Mouse (Mus musculus) brown adipose tissue, adult 24 weeks (tissue): ENCODE data around the gene Cdk12. TPM values are rescaled to one million over a fixed set of nuclear protein-coding genes. Genes with fewer than 3 reads are reported as not detected.
A peak's percentile ranks its signal among the peaks of the same experiment; 100 is the strongest.

Source experiments
- H3K27ac ChIP-seq: fragments of 200-500 bp; replicated peaks from 2 replicates; pipeline ENCODE4 v1.5.1; 2012; ENCODE audit warnings: low read depth, mild to moderate bottlenecking, low read length
- H3K4me1 ChIP-seq: fragments of 200-500 bp; 2 replicates; pipeline ENCODE4 v1.6.1; 2012; ENCODE audit warnings: low read length, mixed read lengths; ENCODE audit not compliant: control insufficient read depth, insufficient read depth, insufficient read length
- H3K4me3 ChIP-seq: fragments of 200-500 bp; 2 replicates; pipeline ENCODE4 v1.5.1; 2012; ENCODE audit warnings: low read depth, mild to moderate bottlenecking, low read length, moderate library complexity; ENCODE audit not compliant: insufficient read depth
- polyA plus RNA-seq: library from polyadenylated mRNA; stranded (reverse); fragments of >200 nt; gene quantifications from 2 replicates; pipeline ENCODE4 v1.2.4, GENCODE M21; 2012; ENCODE audit not compliant: missing spikeins, insufficient read depth, insufficient read length

The Cdk12 gene
- polyA plus RNA-seq, 1 experiment = 15.0 TPM

GRCm38 (mm10) chr11:98285368-98285767 lies 82.5 kb downstream of the Cdk12 start:
- H3K4me1 ChIP-seq = no peaks in the 10 kb centered on the region
- no peak overlapping the region for H3K27ac ChIP-seq
- H3K4me3 ChIP-seq = no peak overlapping the region

- no peak overlapping the region for H3K4me3 ChIP-seq
- H3K27ac ChIP-seq = no peak overlapping the region
- no peaks in the 10 kb centered on the region for H3K4me1 ChIP-seq
Measured at GRCm38 (mm10) chr11:98287531-98287930, 84.7 kb downstream of the Cdk12 start.

DNA sequence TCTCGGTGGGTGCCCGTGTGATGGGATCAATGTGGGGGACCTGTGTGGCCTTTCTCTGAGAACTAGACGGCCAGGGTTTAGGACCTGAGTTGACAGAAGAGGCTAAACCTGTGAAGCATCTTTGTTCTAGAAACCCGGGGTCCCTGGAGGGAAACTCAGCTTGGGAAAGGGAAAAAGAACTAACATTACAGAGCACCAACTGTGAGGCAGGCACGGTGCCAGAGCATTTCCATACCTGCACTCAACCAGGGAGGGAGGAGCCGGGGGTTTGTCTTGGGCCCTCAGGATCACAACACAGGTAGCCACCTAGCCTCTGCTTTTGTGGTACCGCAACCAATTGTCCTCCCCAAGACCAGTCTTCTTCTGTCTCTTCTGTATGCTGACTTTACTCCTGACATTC lies 85.1 kb downstream of the Cdk12 start:
- H3K4me3 ChIP-seq = no peak overlapping the region
- no peak overlapping the region for H3K27ac ChIP-seq
- no peaks in the 10 kb centered on the region for H3K4me1 ChIP-seq

DNA sequence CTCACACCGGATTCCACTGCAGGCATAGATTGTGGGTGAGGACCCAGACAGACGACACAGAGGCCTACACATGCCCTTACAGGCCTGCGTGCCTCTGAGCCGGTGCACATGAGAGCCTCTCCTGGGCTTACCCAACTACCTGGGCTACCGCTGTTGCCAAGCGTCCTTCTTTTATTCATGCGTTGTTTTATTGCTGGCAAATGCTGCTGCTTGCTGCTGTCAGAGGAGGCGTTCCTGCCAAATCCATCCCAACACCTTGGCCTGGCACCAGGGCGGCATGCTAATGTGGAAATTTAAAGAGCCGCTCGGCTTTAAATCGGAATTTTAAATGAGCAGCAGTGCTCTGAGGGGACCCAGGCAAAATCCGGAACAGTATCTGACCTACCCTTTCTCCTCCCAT lies 87.0 kb downstream of the Cdk12 start:
- Histone ChIP-seq H3K4me3 (no peak overlapping the region), H3K4me1 (peaks cover 2% of the 10 kb centered on the region; the same call in 1 of the 2 replicates), H3K27ac (no peak overlapping the region)

- Histone ChIP-seq H3K27ac (no peak overlapping the region), H3K4me1 (peaks cover 2% of the 10 kb centered on the region; the same call in 1 of the 2 replicates), H3K4me3 (no peak overlapping the region)
Measured at GRCm38 (mm10) chr11:98290906-98291305, 88.0 kb downstream of the Cdk12 start.

DNA sequence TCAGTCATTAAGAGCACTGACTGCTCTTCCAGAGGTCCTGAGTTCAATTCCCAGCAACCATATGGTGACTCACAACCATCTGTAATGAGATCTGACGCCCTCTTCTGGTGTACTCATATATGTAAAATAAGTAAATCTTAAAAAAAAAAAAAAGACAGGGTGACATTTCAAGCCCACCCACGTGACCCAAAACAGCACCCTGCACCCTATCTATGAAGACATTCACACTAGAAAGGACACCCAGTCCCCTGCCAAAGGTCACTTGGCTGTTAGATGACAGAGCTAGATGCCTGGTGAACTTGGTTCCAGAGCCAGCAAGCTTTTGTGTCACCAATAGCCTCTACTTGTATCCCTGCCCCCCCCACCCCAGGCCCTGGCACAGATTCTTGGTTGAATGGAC lies 90.2 kb downstream of the Cdk12 start:
- no peak overlapping the region for H3K27ac ChIP-seq
- H3K4me1 ChIP-seq = peaks cover 17% of the 10 kb centered on the region
- H3K4me3 ChIP-seq = no peak overlapping the region

DNA sequence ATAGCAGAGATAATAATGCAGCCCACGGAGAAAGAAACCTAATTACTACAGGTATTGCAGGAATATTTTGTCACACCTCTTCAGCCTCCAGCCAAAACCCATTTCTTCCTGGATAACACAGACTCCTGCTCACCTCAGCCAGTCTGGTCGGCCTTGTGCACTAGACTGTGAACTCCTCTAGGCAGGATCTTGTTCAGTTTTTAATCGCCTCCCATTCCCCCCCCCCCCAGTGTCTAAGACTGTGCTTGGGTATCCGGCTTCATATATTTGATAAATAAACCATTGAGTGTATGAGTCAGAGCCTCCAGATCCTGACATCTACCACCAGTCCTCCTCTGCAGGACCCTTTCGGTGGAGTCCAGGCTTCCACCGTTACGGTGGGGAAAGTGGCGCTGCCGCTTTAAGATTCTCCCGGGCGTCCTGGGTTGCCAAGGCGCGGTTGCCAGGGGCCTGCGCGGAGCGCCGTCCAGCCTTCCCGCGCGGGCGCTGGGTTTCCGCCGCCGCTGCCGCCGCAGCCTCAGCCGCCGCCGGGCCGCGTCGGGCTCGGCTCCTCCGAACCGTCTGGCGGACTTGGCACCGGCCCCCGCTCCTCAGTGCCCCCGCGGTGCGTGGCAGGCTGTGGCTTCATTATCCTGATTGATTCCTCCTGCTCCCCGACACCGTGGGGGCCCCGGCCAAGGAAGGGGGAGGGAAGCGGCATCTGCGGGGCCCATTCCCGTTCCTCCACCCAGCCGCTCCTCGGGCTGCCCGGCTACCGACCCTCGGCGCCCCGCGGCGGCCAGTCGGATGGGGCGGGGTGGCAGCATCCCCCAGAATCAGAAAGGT lies 91.5 kb downstream of the Cdk12 start:
- H3K27ac ChIP-seq = no peak overlapping the region
- H3K4me3 ChIP-seq = peak overlapping the region; percentile 92
- H3K4me1 ChIP-seq = peaks cover 22% of the 10 kb centered on the region

DNA sequence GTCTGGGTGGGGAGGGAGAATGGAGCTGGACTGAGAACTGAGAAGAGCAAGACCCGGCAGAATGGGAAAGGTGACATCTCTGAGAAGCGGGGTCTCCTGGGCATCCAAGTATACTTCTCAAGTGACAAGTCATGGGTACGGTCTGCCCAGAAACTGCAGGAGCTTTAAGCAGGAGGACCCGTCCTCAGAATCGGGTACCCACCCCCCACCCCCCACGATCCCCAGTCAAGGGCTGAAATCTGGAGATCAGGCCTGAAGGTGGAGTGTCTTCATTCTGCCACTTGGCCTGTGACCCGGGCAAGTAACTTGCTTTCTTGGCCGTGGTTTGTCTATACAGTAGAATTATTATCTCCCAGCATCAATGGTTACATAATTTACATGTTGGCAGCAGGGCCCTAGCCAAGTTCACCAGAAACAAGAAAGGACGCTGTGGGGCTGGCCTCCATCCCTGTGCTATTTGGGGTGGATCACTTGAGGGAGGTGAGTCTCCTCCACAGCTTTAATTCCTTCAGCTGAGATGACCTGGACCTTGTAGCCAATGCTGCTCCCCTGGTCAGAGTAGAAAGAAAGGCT lies 92.2 kb downstream of the Cdk12 start:
- Histone ChIP-seq H3K4me3 (peak overlapping the region; percentile 92), H3K27ac (no peak overlapping the region), H3K4me1 (peaks cover 22% of the 10 kb centered on the region)

- Histone ChIP-seq H3K4me1 (peaks cover 22% of the 10 kb centered on the region), H3K27ac (peak overlapping the region; percentile 12; the same call in 1 of the 2 replicates), H3K4me3 (no peak overlapping the region)
Measured at GRCm38 (mm10) chr11:98296277-98296676, 93.4 kb downstream of the Cdk12 start.

GRCm38 (mm10) chr11:98296916-98297315 lies 94.1 kb downstream of the Cdk12 start:
- H3K27ac ChIP-seq = peak overlapping the region; percentile 88
- H3K4me3 ChIP-seq = no peak overlapping the region
- H3K4me1 ChIP-seq = peaks cover 22% of the 10 kb centered on the region

GRCm38 (mm10) chr11:98297778-98298177 lies 94.9 kb downstream of the Cdk12 start:
- Histone ChIP-seq H3K27ac (peak overlapping the region; percentile 88), H3K4me3 (peak overlapping the region; percentile 15; the same call in 1 of the 2 replicates), H3K4me1 (peaks cover 22% of the 10 kb centered on the region)

- Histone ChIP-seq H3K27ac (peak overlapping the region; percentile 88), H3K4me3 (peak overlapping the region; percentile 15; the same call in 1 of the 2 replicates), H3K4me1 (peaks cover 22% of the 10 kb centered on the region)
Measured at GRCm38 (mm10) chr11:98298484-98299205, 95.8 kb downstream of the Cdk12 start.

GRCm38 (mm10) chr11:98313790-98314323 lies 111.0 kb downstream of the Cdk12 start:
- no peaks in the 10 kb centered on the region for H3K4me1 ChIP-seq
- H3K27ac ChIP-seq = no peak overlapping the region
- no peak overlapping the region for H3K4me3 ChIP-seq

DNA sequence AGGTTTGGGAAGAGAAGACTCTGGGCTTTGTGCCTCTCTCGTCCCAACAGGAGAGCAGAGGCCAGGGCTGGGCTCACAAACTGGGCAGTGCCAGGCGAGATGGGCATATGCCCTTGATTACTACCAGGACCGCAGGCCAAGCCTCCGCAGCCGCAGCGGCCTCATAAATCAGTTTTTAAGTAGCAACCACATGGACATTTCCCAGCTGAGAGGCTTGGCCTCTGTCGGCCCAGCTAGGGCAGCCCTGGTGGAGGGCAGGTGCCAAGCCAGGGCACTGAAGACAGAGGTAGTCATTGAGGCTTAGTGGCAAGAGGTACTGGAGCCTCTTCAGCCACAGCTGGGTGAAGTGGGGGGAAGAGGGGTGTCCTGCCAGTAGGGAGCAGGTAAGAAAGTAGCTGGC lies 114.6 kb downstream of the Cdk12 start:
- Histone ChIP-seq H3K4me3 (no peak overlapping the region), H3K27ac (no peak overlapping the region), H3K4me1 (no peaks in the 10 kb centered on the region)

DNA sequence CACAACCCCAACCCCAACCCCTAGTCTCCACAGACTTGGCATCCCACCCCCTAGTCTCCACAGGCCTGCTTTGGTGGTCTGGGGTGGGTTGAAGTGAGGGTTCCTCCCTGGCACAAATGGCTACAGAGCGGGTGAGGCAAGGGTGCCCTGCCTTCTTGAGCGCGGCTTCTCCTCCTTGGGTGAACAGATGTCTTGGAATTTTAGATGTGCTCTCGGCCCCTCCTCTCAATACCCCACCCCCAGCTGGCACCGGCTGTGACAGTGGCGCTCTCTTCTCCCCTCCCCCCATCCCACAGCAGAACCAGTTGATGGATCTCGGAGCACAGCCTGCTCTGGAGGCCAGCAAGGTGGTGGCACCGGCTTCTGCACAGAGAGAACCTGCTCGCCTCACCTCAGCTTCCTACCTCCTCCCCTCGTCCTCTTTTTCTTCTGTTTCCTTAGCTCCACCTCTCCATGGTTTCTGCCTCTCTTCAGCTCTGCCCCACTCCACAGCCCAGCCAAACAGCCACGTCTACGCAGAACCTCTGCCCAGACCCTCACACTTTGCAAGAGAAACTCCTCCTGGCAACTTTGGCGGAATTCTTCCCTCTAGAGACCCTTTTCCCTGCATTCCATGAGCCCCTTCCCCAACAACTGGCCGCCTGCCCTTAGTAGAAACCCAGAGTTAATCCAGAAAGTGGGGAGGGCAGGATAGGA lies 115.7 kb downstream of the Cdk12 start:
- Histone ChIP-seq H3K4me1 (no peaks in the 10 kb centered on the region), H3K4me3 (no peak overlapping the region), H3K27ac (no peak overlapping the region)
